ENCODE assay signal across 12 mouse cellular contexts in genomic region chr2:31209525-31209924, GRCm38 (mm10). TPM values are rescaled to one million over a fixed set of nuclear protein-coding genes. Genes with fewer than 3 reads are reported as not detected.
DNase-seq lines count a peak whose midpoint lies in the region; TF ChIP-seq lines count a peak whose summit lies in the region.
"Had no signal": no experiment of that assay in that cellular context is flagged by ENCODE, and none has a peak within 500 bp of the region (broad histone marks: within the 10 kb centered on the region; RNA-seq: fewer than 3 reads in every experiment).

No protein-coding gene starts in this region.

- TF ChIP-seq CTCF in gastrocnemius, adult 2 months (IDR thresholded peaks at IDR 0.05) = peak; percentile 42; the same call in 1 of the 2 replicates
- peak; percentile 63 for TF ChIP-seq CTCF in layer of hippocampus, adult 2 months (conservative IDR thresholded peaks at IDR 0.05)

- DNase-seq in gastrocnemius, adult 2 months = no peak
- DNase-seq in gastrocnemius, postnatal 25 days = no peak
- DNase-seq in layer of hippocampus, adult 2 months (ENCODE audit: low spot score in 2 of 2) = no peak
- no peak for DNase-seq in layer of hippocampus, postnatal 14 days (ENCODE audit: low spot score in 2 of 2)
- peak; percentile 24 for DNase-seq in 416B (ENCODE audit: low read depth)
- peak; percentile 78 to 84 for DNase-seq in adrenal gland, postnatal 36 days
- DNase-seq in spleen, postnatal 14 days (ENCODE audit: low spot score in 2 of 2) = no peak
- DNase-seq in ovary, postnatal 14 days (ENCODE audit: low spot score) = no peak
- DNase-seq: cerebellum, adult 11-12 months had no signal

- intact Hi-C loops in gastrocnemius, adult 2 months (cut with DNase I) = no loop called here

- H3K4me3 ChIP-seq in gastrocnemius, adult 2 months = no peak overlapping the region
- H3K4me3 ChIP-seq in layer of hippocampus, adult 2 months = no peak overlapping the region
- H3K4me3 ChIP-seq: hindbrain, embryonic 15.5 days had no signal

- H3K27ac ChIP-seq in gastrocnemius, adult 2 months = no peak overlapping the region
- H3K27ac ChIP-seq in layer of hippocampus, adult 2 months = no peak overlapping the region
- H3K27ac ChIP-seq: hindbrain, embryonic 15.5 days; macrophage had no signal

RNA-seq across cellular contexts. Expression of gene Ncs1, which starts 36.1 kb away (rescaled TPM):
- total RNA-seq in gastrocnemius, adult 2 months (2021) = 1 to 10 TPM; 4.6 to 5.1 TPM
- 1 to 10 TPM; 4.7 to 4.8 TPM for total RNA-seq in gastrocnemius, postnatal 25 days (2021)
- 100 to 1,000 TPM; 285 to 294 TPM for total RNA-seq in layer of hippocampus, adult 2 months (2021)
- 100 to 1,000 TPM; 173 to 197 TPM for total RNA-seq in layer of hippocampus, postnatal 14 days (2021)
- total RNA-seq in adrenal gland, postnatal 36 days (2021) = 1 to 10 TPM; 3.9 to 7.8 TPM
- total RNA-seq: monocyte, adult 5-6 weeks had no signal

RNA-seq across cellular contexts. Expression of gene Gpr107, which starts 57.4 kb away (rescaled TPM):
- 10 to 100 TPM; 24.5 to 29.0 TPM for total RNA-seq in gastrocnemius, adult 2 months (2021)
- 10 to 100 TPM; 24.1 to 24.8 TPM for total RNA-seq in gastrocnemius, postnatal 25 days (2021)
- 10 to 100 TPM; 50.5 to 53.1 TPM for total RNA-seq in layer of hippocampus, adult 2 months (2021)
- total RNA-seq in layer of hippocampus, postnatal 14 days (2021) = 10 to 100 TPM; 48.6 to 52.8 TPM
- 10 to 100 TPM; 58.5 to 63.4 TPM for total RNA-seq in adrenal gland, postnatal 36 days (2021)

Comparison
In these comparisons a context has a peak if more than half of its experiments do, and no peak if none do; other contexts are left out.
1. DNase-seq: peak in 416B (single experiment) and adrenal gland, postnatal 36 days (2 of 2); none in gastrocnemius, adult 2 months (single experiment), gastrocnemius, postnatal 25 days (single experiment), layer of hippocampus, adult 2 months (0 of 2), layer of hippocampus, postnatal 14 days (0 of 2), spleen, postnatal 14 days (0 of 2) and ovary, postnatal 14 days (single experiment).
2. RNA of gene Ncs1, which starts 36.1 kb away (total RNA-seq): 285 to 294 TPM in layer of hippocampus, adult 2 months and 173 to 197 TPM in layer of hippocampus, postnatal 14 days; 3.9 to 7.8 TPM in adrenal gland, postnatal 36 days, 4.6 to 5.1 TPM in gastrocnemius, adult 2 months and 4.7 to 4.8 TPM in gastrocnemius, postnatal 25 days; every median in the first group is over 10 times any median in the second.